Mouse (Mus musculus) midbrain, embryonic 12.5 days (tissue): Measurements from ENCODE around the gene Dglucy. TPM values are rescaled to one million over a fixed set of nuclear protein-coding genes. Genes with fewer than 3 reads are reported as not detected.

ENCODE experiments used
- ATAC-seq: fragments of 200-750 bp; cut with Nextera tagmentation; 2 replicates; pipeline ENCODE4 v1.8.0; 2017; ENCODE audit warnings: low read depth, moderate TSS enrichment, moderate library complexity; ENCODE audit not compliant: low FRiP score
- H3K27ac ChIP-seq: fragments of 300-500 bp; sonication (generic); replicated peaks from 2 replicates; pipeline ENCODE4 v1.5.1; 2016; ENCODE audit warnings: mild to moderate bottlenecking
- H3K27me3 ChIP-seq: fragments of 300-500 bp; sonication (generic); 2 replicates; pipeline ENCODE4 v1.6.1; 2016; ENCODE audit warnings: mild to moderate bottlenecking
- H3K36me3 ChIP-seq: fragments of 300-500 bp; sonication (generic); 2 replicates; pipeline ENCODE4 v1.6.1; 2016
- H3K4me1 ChIP-seq: fragments of 300-500 bp; sonication (generic); 2 replicates; pipeline ENCODE4 v1.6.1; 2016
- H3K4me2 ChIP-seq: fragments of 300-500 bp; sonication (generic); replicated peaks from 2 replicates; pipeline ENCODE4 v1.6.1; 2016; ENCODE audit warnings: mild to moderate bottlenecking, moderate library complexity
- H3K4me3 ChIP-seq: fragments of 300-500 bp; sonication (generic); 2 replicates; pipeline ENCODE4 v1.5.1; 2016; ENCODE audit warnings: mild to moderate bottlenecking
- H3K9ac ChIP-seq: fragments of 300-500 bp; sonication (generic); replicated peaks from 2 replicates; pipeline ENCODE4 v1.6.1; 2016; ENCODE audit warnings: mild to moderate bottlenecking, moderate library complexity
- H3K9me3 ChIP-seq: fragments of 300-500 bp; sonication (generic); 2 replicates; pipeline ENCODE4 v1.6.1; 2016; ENCODE audit warnings: mild to moderate bottlenecking
- WGBS: fragments of 180-500 bp; shearing (Covaris S2); methylation state at CpG from one replicate; pipeline ENCODE4 v1.1.7; 2016; 5-methylcytosine and 5-hydroxymethylcytosine counted together
- polyA plus RNA-seq: library from polyadenylated mRNA; unstranded; fragments of >200 nt; fragmentation: Nextera tagmentation; extraction: Ambion mirVana; gene quantifications from 2 replicates; pipeline ENCODE4 v1.2.1, GENCODE M21; 2016

Gene Dglucy
- polyA plus RNA-seq, 1 experiment from 2014 or later: 0.80 TPM

DNA sequence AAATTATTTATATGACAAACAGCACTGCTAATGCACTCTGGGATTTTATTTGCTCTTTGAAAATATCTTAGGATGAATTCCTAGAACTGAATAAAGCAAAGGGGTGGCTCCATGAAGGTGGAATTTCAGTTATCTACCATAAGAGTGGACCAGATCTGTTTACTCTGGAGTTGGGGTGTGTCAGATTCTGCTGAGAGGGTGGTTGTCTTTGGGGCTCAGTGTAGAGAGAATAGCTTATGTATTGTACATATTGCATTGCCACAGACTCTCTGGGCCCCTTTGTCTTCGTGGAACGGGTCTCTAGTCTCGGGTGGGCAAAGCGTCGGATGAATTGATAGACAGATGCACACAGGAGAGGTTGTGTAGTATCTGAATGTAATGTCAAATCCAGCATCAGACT, 38.0 kb downstream of the Dglucy start:
- WGBS: 93% methylated on average over 5 of the region's 5 CpGs
- Histone ChIP-seq H3K9ac (no peak overlapping the region), H3K36me3 (no peaks in the 10 kb centered on the region), H3K4me1 (no peaks in the 10 kb centered on the region), H3K27ac (no peak overlapping the region), H3K4me2 (no peak overlapping the region), H3K9me3 (no peaks in the 10 kb centered on the region), H3K27me3 (no peaks in the 10 kb centered on the region), H3K4me3 (no peak overlapping the region)
- ATAC-seq: no peak

- Histone ChIP-seq H3K9me3 (no peaks in the 10 kb centered on the region), H3K27me3 (no peaks in the 10 kb centered on the region), H3K36me3 (no peaks in the 10 kb centered on the region), H3K4me3 (no peak overlapping the region), H3K4me2 (no peak overlapping the region), H3K9ac (no peak overlapping the region), H3K4me1 (no peaks in the 10 kb centered on the region), H3K27ac (no peak overlapping the region)
- ATAC-seq: no peak
Measured at GRCm38 (mm10) chr12:100819965-100820364, 41.1 kb downstream of the Dglucy start.

- Histone ChIP-seq H3K27me3 (no peaks in the 10 kb centered on the region), H3K4me2 (no peak overlapping the region), H3K9me3 (no peaks in the 10 kb centered on the region), H3K9ac (no peak overlapping the region), H3K4me3 (no peak overlapping the region), H3K4me1 (peaks cover 7% of the 10 kb centered on the region), H3K36me3 (no peaks in the 10 kb centered on the region), H3K27ac (no peak overlapping the region)
- no peak for ATAC-seq
- 76% methylated on average over 2 of the region's 2 CpGs for WGBS
Measured at GRCm38 (mm10) chr12:100831021-100831420, 52.2 kb downstream of the Dglucy start.

DNA sequence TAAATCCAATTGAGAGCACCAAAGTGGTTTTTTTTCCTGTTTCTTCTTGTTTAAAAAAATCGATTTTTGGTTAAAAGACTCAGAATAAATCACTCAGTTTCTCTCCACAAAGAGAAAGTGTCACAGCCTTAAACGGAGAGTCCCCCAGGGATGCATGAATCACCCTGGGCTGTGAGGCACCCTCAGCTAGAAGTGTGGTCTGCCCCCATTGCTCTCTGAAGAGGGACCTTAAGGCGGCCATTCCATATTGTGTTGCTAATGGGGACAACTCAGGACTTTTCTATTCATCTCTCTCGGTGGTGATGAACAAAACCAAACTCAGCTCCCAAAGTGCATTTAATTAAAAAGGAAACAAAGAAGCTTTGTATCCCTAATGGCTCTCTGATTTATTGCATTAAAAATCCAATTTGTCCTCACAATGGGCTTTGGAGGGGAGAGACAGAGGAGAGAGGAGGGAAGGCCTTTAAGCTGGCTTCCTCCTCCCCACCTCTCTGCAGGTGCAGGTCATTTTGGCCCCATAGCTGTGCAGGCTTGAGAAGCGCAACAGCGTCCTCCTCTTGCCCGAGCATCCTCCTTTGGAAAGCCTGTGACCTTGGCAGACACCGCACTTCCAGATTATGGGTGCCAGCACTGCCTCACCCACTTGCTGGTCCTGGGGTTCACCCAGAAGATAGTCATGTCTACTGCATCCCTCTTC, 52.9 kb downstream of the Dglucy start:
- Histone ChIP-seq H3K9me3 (no peaks in the 10 kb centered on the region), H3K36me3 (no peaks in the 10 kb centered on the region), H3K4me2 (no peak overlapping the region), H3K4me1 (peaks cover 7% of the 10 kb centered on the region), H3K4me3 (no peak overlapping the region), H3K27me3 (no peaks in the 10 kb centered on the region), H3K9ac (no peak overlapping the region), H3K27ac (no peak overlapping the region)
- WGBS: 24% methylated on average over 8 of the region's 8 CpGs
- peak; percentile 44; the same call in 1 of the 2 replicates for ATAC-seq

- Histone ChIP-seq H3K27me3 (peaks cover 3% of the 10 kb centered on the region; the same call in 1 of the 2 replicates), H3K4me2 (no peak overlapping the region), H3K27ac (no peak overlapping the region), H3K9me3 (no peaks in the 10 kb centered on the region), H3K4me3 (no peak overlapping the region), H3K9ac (no peak overlapping the region), H3K36me3 (no peaks in the 10 kb centered on the region), H3K4me1 (peaks cover under 1% of the 10 kb centered on the region)
- no peak for ATAC-seq
- 93% methylated on average over 3 of the region's 3 CpGs for WGBS
Measured at GRCm38 (mm10) chr12:100837208-100837607, 58.4 kb downstream of the Dglucy start.

GRCm38 (mm10) chr12:100839079-100839600, 60.3 kb downstream of the Dglucy start:
- H3K27ac ChIP-seq: no peak overlapping the region
- no peaks in the 10 kb centered on the region for H3K9me3 ChIP-seq
- H3K36me3 ChIP-seq: no peaks in the 10 kb centered on the region
- no peak for ATAC-seq
- H3K4me2 ChIP-seq: no peak overlapping the region
- H3K9ac ChIP-seq: no peak overlapping the region
- WGBS: 38% methylated on average over 8 of the region's 8 CpGs
- no peak overlapping the region for H3K4me3 ChIP-seq
- H3K27me3 ChIP-seq: peaks cover 3% of the 10 kb centered on the region; the same call in 1 of the 2 replicates
- H3K4me1 ChIP-seq: no peaks in the 10 kb centered on the region; the same call in 1 of the 2 replicates

DNA sequence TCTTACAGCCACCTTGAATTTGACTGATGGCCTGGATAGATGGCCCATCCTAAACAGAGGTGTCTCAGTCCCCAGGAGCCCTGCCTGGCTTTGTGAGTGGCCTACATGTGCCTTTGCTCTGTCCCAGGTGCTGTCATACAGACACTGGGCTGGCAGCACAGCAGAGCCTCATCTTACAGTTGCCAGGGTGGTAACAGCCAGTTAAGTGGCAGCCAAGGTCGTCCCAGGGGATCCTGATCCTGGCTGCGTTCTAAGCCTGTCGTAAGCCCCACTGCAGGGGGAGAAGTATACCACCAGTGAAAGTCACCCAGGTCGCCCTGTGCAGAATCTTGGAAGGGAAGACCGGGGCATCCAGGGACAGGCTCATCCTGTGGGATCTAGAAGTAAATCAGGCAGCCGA, 61.1 kb downstream of the Dglucy start:
- Histone ChIP-seq H3K9ac (no peak overlapping the region), H3K27ac (no peak overlapping the region), H3K4me3 (no peak overlapping the region), H3K27me3 (peaks cover 3% of the 10 kb centered on the region; the same call in 1 of the 2 replicates), H3K9me3 (no peaks in the 10 kb centered on the region), H3K36me3 (no peaks in the 10 kb centered on the region), H3K4me2 (no peak overlapping the region), H3K4me1 (no peaks in the 10 kb centered on the region; the same call in 1 of the 2 replicates)
- 81% methylated on average over 6 of the region's 6 CpGs for WGBS
- no peak for ATAC-seq

DNA sequence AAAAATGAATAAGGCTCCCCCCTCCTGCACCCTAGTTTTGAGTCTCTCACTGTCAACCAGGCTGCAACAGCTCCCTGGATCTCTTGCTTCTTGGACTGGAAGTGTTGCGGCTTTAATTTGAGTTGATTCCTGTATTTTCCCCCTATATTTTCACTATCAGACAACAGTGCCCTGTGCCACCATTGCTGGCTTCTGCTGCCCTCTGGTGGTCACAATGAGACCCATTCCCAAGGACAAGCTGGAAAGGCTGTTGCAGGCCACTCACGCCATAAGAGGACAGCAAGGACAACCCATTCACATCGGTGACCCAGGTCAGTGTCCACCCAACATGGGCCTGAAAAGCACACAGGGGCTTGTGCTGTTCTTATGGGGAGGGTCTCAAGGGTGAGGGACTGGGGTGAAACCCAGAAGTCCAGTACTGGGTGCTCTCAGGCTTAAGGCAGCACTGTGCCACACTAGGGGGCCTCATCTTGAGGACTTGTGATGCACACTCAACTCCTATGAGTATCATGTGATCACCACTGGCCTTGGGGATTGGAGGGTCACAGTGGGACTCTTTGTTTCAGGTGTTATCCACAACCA, 62.4 kb downstream of the Dglucy start:
- H3K9me3 ChIP-seq: no peaks in the 10 kb centered on the region
- H3K27me3 ChIP-seq: peaks cover 3% of the 10 kb centered on the region; the same call in 1 of the 2 replicates
- H3K27ac ChIP-seq: no peak overlapping the region
- 29% methylated on average over 3 of the region's 3 CpGs for WGBS
- H3K4me2 ChIP-seq: no peak overlapping the region
- no peak overlapping the region for H3K9ac ChIP-seq
- no peaks in the 10 kb centered on the region for H3K36me3 ChIP-seq
- H3K4me3 ChIP-seq: no peak overlapping the region
- no peaks in the 10 kb centered on the region; the same call in 1 of the 2 replicates for H3K4me1 ChIP-seq
- peak; percentile 73 for ATAC-seq

GRCm38 (mm10) chr12:100843171-100843570, 64.3 kb downstream of the Dglucy start:
- H3K9ac ChIP-seq: no peak overlapping the region
- no peak overlapping the region for H3K4me2 ChIP-seq
- H3K4me3 ChIP-seq: no peak overlapping the region
- H3K9me3 ChIP-seq: no peaks in the 10 kb centered on the region
- H3K27ac ChIP-seq: no peak overlapping the region
- no peak for ATAC-seq
- WGBS: 88% methylated on average over 4 of the region's 4 CpGs
- no peaks in the 10 kb centered on the region; the same call in 1 of the 2 replicates for H3K4me1 ChIP-seq
- H3K27me3 ChIP-seq: no peaks in the 10 kb centered on the region
- H3K36me3 ChIP-seq: no peaks in the 10 kb centered on the region

- Histone ChIP-seq H3K9ac (no peak overlapping the region), H3K4me3 (no peak overlapping the region), H3K36me3 (no peaks in the 10 kb centered on the region), H3K9me3 (no peaks in the 10 kb centered on the region), H3K4me2 (no peak overlapping the region), H3K27me3 (no peaks in the 10 kb centered on the region), H3K27ac (no peak overlapping the region), H3K4me1 (no peaks in the 10 kb centered on the region)
- 84% methylated on average over 7 of the region's 7 CpGs for WGBS
- no peak for ATAC-seq
Measured at GRCm38 (mm10) chr12:100844546-100844945, 65.7 kb downstream of the Dglucy start.

DNA sequence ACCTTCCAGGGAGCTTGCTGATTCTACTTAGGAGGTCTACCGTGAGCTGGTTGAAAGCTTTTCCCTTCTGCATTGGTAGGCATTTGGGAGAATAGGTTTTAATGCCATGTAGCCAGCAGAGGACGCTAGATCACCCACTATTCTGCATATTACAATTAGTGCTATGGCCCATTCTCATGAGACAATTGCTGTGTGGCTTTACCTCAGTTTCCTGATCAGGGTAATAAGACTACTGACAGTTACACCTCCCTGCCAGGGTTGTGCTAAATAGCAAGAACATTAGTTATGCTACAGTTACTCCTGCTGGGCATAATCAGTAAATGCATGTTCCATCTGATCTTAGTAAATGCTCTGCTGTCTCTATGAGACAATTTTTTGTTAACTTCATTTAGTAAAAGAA, 67.0 kb downstream of the Dglucy start:
- no peak overlapping the region for H3K9ac ChIP-seq
- WGBS: 29% methylated on average over 2 of the region's 2 CpGs
- H3K4me1 ChIP-seq: no peaks in the 10 kb centered on the region
- no peak overlapping the region for H3K4me3 ChIP-seq
- H3K9me3 ChIP-seq: no peaks in the 10 kb centered on the region
- H3K36me3 ChIP-seq: no peaks in the 10 kb centered on the region
- ATAC-seq: no peak
- no peak overlapping the region for H3K27ac ChIP-seq
- H3K4me2 ChIP-seq: no peak overlapping the region
- no peaks in the 10 kb centered on the region for H3K27me3 ChIP-seq

DNA sequence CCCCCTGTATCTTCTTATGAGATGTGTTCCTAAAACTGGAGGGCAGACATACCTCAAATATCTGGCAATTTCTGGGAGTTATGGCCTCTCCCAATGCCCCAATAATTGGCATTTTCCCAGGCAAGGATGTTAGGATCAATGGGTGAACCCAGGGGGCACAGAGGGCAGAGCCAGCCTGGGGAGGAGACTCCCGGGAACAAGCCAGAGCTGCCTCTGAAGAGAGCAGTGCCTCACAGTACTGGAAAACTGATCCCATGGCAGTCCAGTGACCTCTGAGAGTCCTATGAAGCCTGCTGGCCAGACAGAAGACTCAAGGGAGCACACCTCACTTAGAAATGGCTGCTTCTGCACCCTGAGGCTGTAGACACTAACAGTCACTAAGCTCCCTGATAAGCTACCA, 67.7 kb downstream of the Dglucy start:
- 75% methylated on average over 1 of the region's 1 CpGs for WGBS
- no peak overlapping the region for H3K9ac ChIP-seq
- H3K4me2 ChIP-seq: no peak overlapping the region
- no peak overlapping the region for H3K27ac ChIP-seq
- H3K4me1 ChIP-seq: no peaks in the 10 kb centered on the region
- no peak overlapping the region for H3K4me3 ChIP-seq
- ATAC-seq: no peak
- H3K36me3 ChIP-seq: no peaks in the 10 kb centered on the region
- no peaks in the 10 kb centered on the region for H3K9me3 ChIP-seq
- no peaks in the 10 kb centered on the region for H3K27me3 ChIP-seq
